Mouse (Mus musculus) small intestine, adult 2 months (tissue): ENCODE data around the gene Pomgnt1. TPM values are rescaled to one million over a fixed set of nuclear protein-coding genes. Genes with fewer than 3 reads are reported as not detected.

Source experiments
- H3K27ac ChIP-seq: fragments of 200-500 bp; 2 replicates; pipeline ENCODE4 v1.5.1; 2012; ENCODE audit warnings: low read depth, low read length, control low read depth, inconsistent platforms; ENCODE audit not compliant: insufficient read depth
- H3K27me3 ChIP-seq: fragments of 200-500 bp; 2 replicates; pipeline ENCODE4 v1.6.1; 2012; ENCODE audit warnings: mild to moderate bottlenecking, moderate library complexity, low read length, inconsistent platforms; ENCODE audit not compliant: control insufficient read depth, insufficient read depth
- H3K36me3 ChIP-seq: fragments of 200-500 bp; 2 replicates; pipeline ENCODE4 v1.6.1; 2012; ENCODE audit warnings: mild to moderate bottlenecking, low read length, control low read depth, inconsistent platforms; ENCODE audit not compliant: control insufficient read depth, insufficient read depth
- H3K4me1 ChIP-seq: fragments of 200-500 bp; 2 replicates; pipeline ENCODE4 v1.6.1; 2012; ENCODE audit warnings: low read length, inconsistent platforms, mixed read lengths; ENCODE audit not compliant: control insufficient read depth, insufficient read depth, insufficient read length
- H3K4me3 ChIP-seq: fragments of 200-500 bp; 2 replicates; pipeline ENCODE4 v1.5.1; 2012; ENCODE audit warnings: low read depth, mild to moderate bottlenecking, control low read depth, inconsistent platforms, low read length, moderate library complexity
- CTCF ChIP-seq: fragments of 200-500 bp; IDR thresholded peaks from 2 replicates; pipeline ENCODE4 v1.5.1; 2012; ENCODE audit warnings: low read depth, mild to moderate bottlenecking, control low read depth, inconsistent platforms, low read length, moderate library complexity, mixed read lengths; ENCODE audit not compliant: insufficient replicate concordance, insufficient read length; ENCODE audit errors: extremely low read depth
- POLR2A ChIP-seq: fragments of 200-500 bp; IDR thresholded peaks from 2 replicates; pipeline ENCODE4 v1.6.1; 2012; ENCODE audit warnings: low read depth, mild to moderate bottlenecking, control low read depth, inconsistent platforms, low read length, moderate library complexity
- WGBS: fragments of 180-500 bp; shearing (Covaris S2); methylation state at CpG from one replicate; pipeline ENCODE4 v1.1.7; 2018; 5-methylcytosine and 5-hydroxymethylcytosine counted together
- polyA plus RNA-seq: library from polyadenylated mRNA; depleted of rRNA; stranded (reverse); fragments of >200 nt; gene quantifications from 2 replicates; pipeline ENCODE4 v1.2.3, GENCODE M21; 2012

The Pomgnt1 gene
- polyA plus RNA-seq, 1 experiment = 10.5 TPM

- Histone ChIP-seq H3K27ac (no peak overlapping the region), H3K4me1 (peaks cover 33% of the 10 kb centered on the region), H3K27me3 (no peaks in the 10 kb centered on the region), H3K4me3 (no peak overlapping the region), H3K36me3 (no peaks in the 10 kb centered on the region)
- 93% methylated on average over 4 of the region's 4 CpGs for WGBS
- TF ChIP-seq POLR2A = no peak
- no peak for TF ChIP-seq CTCF
Measured at GRCm38 (mm10) chr4:116173752-116174151, 50.1 kb downstream of the Pomgnt1 start.

- no peaks in the 10 kb centered on the region for H3K27me3 ChIP-seq
- WGBS = 23% methylated on average over 6 of the region's 6 CpGs
- H3K4me3 ChIP-seq = no peak overlapping the region
- H3K4me1 ChIP-seq = peaks cover 33% of the 10 kb centered on the region
- no peak overlapping the region for H3K27ac ChIP-seq
- no peaks in the 10 kb centered on the region for H3K36me3 ChIP-seq
- TF ChIP-seq CTCF = no peak
- TF ChIP-seq POLR2A = no peak
Measured at GRCm38 (mm10) chr4:116174466-116175116, 51.0 kb downstream of the Pomgnt1 start.

GRCm38 (mm10) chr4:116175136-116175535 lies 51.5 kb downstream of the Pomgnt1 start:
- H3K27ac ChIP-seq = no peak overlapping the region
- TF ChIP-seq CTCF = no peak
- TF ChIP-seq POLR2A = no peak

GRCm38 (mm10) chr4:116175711-116176542 lies 52.3 kb downstream of the Pomgnt1 start:
- peak overlapping the region; percentile 43 for H3K27ac ChIP-seq
- TF ChIP-seq CTCF (no peak), POLR2A (no peak)
- H3K4me1 ChIP-seq = peaks cover 30% of the 10 kb centered on the region
- no peaks in the 10 kb centered on the region for H3K36me3 ChIP-seq
- no peaks in the 10 kb centered on the region for H3K27me3 ChIP-seq
- 43% methylated on average over 7 of the region's 7 CpGs for WGBS
- H3K4me3 ChIP-seq = no peak overlapping the region

More at GRCm38 (mm10) chr4:116175136-116175535, 51.5 kb downstream of the Pomgnt1 start:
- H3K27me3 ChIP-seq = no peaks in the 10 kb centered on the region
- H3K4me3 ChIP-seq = no peak overlapping the region
- H3K36me3 ChIP-seq = no peaks in the 10 kb centered on the region
- H3K4me1 ChIP-seq = peaks cover 33% of the 10 kb centered on the region

GRCm38 (mm10) chr4:116176543-116176988 lies 52.9 kb downstream of the Pomgnt1 start:
- Histone ChIP-seq H3K4me1 (peaks cover 30% of the 10 kb centered on the region), H3K36me3 (no peaks in the 10 kb centered on the region), H3K27me3 (no peaks in the 10 kb centered on the region), H3K27ac (peak overlapping the region; percentile 43), H3K4me3 (peak overlapping the region; percentile 2; the same call in 1 of the 2 replicates)
- WGBS = 7% methylated on average over 10 of the region's 10 CpGs
- TF ChIP-seq CTCF = no peak
- TF ChIP-seq POLR2A = no peak

- H3K36me3 ChIP-seq = no peaks in the 10 kb centered on the region
- H3K27me3 ChIP-seq = no peaks in the 10 kb centered on the region
- H3K4me1 ChIP-seq = peaks cover 30% of the 10 kb centered on the region
- H3K27ac ChIP-seq = peak overlapping the region; percentile 64
- 17% methylated on average over 5 of the region's 5 CpGs for WGBS
- H3K4me3 ChIP-seq = no peak overlapping the region
- TF ChIP-seq POLR2A (no peak), CTCF (no peak)
Measured at GRCm38 (mm10) chr4:116177140-116177539, 53.5 kb downstream of the Pomgnt1 start.

- WGBS = 90% methylated on average over 3 of the region's 3 CpGs
- Histone ChIP-seq H3K27me3 (no peaks in the 10 kb centered on the region), H3K4me1 (peaks cover 9% of the 10 kb centered on the region; the same call in 1 of the 2 replicates), H3K27ac (no peak overlapping the region), H3K36me3 (no peaks in the 10 kb centered on the region), H3K4me3 (no peak overlapping the region)
- TF ChIP-seq POLR2A = no peak
- TF ChIP-seq CTCF = no peak
Measured at GRCm38 (mm10) chr4:116182079-116182478, 58.4 kb downstream of the Pomgnt1 start.
